Mouse (Mus musculus) cortical plate, adult 2 months (tissue): Measurements from ENCODE around the gene Cyren.

ENCODE experiments used
- CTCF ChIP-seq: fragments of 200-500 bp; IDR thresholded peaks from 2 replicates; pipeline ENCODE4 v1.5.1; 2011; ENCODE audit warnings: mild to moderate bottlenecking, control low read depth, low read length; ENCODE audit not compliant: insufficient read depth; ENCODE audit errors: extremely low read depth
- POLR2A ChIP-seq: fragments of 200-500 bp; IDR thresholded peaks from 2 replicates; pipeline ENCODE4 v1.6.1; 2011; ENCODE audit warnings: mild to moderate bottlenecking, low read length, control low read depth; ENCODE audit not compliant: insufficient read depth; ENCODE audit errors: extremely low read depth

DNA sequence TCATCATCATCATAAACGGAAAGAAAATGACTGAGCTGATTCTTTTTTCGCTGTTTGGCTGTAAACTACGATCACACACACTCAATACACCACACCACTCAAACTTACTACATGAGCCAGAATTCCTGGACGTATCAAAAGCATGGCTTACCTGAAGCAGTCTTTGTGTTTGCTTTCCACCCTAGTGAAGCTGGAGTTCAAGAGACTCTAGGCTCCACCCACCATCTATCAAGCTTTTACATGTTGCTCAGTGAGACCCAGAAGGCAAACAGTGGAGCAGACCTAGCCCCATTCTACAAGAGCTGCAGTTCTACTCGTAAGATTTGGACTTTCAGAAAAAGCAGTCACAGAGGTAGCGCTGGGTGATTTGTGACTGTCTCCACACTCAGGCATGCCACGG, 24.7 kb upstream of the Cyren start:
- TF ChIP-seq CTCF (no peak), POLR2A (no peak)
